Mouse (Mus musculus): ENCODE results near the gene Gm15097. TPM values are rescaled to one million over a fixed set of nuclear protein-coding genes. Genes with fewer than 3 reads are reported as not detected.
"Not testable (repeated sequence)": the region's sequence is repeated elsewhere in the genome, so short reads cannot be mapped to it uniquely, and the experiment has no call there.

The Gm15097 gene
- not detected for total RNA-seq (2022)

DNA sequence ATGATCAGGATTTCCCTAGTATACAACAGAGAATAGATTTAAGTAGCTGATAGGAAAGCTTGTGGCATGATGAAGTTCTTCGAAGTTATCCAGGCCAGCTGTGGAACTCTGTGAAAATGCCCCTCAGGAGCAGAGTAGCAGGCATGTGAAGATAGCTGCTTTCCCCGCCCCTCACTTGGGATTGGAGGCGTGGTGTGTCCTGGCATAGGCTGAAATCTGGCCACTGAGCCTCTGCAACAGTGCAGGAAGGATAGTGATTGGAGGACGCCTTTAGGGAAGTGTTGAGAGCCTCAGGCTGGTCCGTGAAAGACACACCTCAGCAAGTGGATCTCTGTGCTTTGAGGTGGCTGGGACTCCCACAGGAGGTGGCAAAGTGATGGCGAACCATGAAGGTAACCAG lies at the start of gene Gm15097:
Gene Gm15097, plus strand, starts transcription at position 301 of the 400 bp plus-strand sequence.
- not testable (repeated sequence) for DNase-seq

GRCm38 (mm10) chrX:149762853-149763252 lies 21.4 kb upstream of the Gm15097 start:
- peak; percentile 7 for DNase-seq

- DNase-seq, result peak; percentile 0
Observed at GRCm38 (mm10) chrX:149811178-149811577, 26.9 kb downstream of the Gm15097 start.

Other genes with a start within 250 kb of the Gm15097 start
- gene Gm10439, start 189.9 kb upstream of the Gm15097 start, total RNA-seq (2022), result not detected
- not detected for gene Gm15091, start 157.2 kb downstream of the Gm15097 start, total RNA-seq (2022)

Data from adrenal gland, adult 8-10 months (tissue).